Mouse (Mus musculus): ENCODE results near the gene Dnah7c. TPM values are rescaled to one million over a fixed set of nuclear protein-coding genes. Genes with fewer than 3 reads are reported as not detected.
"Not testable (repeated sequence)": the region's sequence is repeated elsewhere in the genome, so short reads cannot be mapped to it uniquely, and the experiment has no call there.

Dnah7c gene
- polyA plus RNA-seq, 1 experiment from 2014 or later = 0.33 TPM

- not testable (repeated sequence) for H3K9ac ChIP-seq; H3K36me3 ChIP-seq (replicated peaks; ENCODE audit: control insufficient read depth, insufficient read depth); DNase-seq (ENCODE audit: low spot score); H3K27me3 ChIP-seq (ENCODE audit: control insufficient read depth, insufficient read depth, low read length); H3K4me3 ChIP-seq (replicated peaks; ENCODE audit: low read length); H3K4me2 ChIP-seq (replicated peaks); ATAC-seq (ENCODE audit: low FRiP score); H3K27ac ChIP-seq; H3K9me3 ChIP-seq (ENCODE audit: control insufficient read depth, low read length); H3K4me1 ChIP-seq (replicated peaks; ENCODE audit: control insufficient read depth, insufficient read depth, low read length)
- WGBS = 89% methylated on average over 4 of the region's 4 CpGs
These were observed 356.8 kb downstream of the Dnah7c start for GRCm38 (mm10) chr1:46782227-46782626.

GRCm38 (mm10) chr1:46805074-46805473 lies 379.7 kb downstream of the Dnah7c start:
- H3K4me3 ChIP-seq (replicated peaks; ENCODE audit: low read length) = no peak overlapping the region
- WGBS = 81% methylated on average over 1 of the region's 1 CpGs
- H3K27me3 ChIP-seq (ENCODE audit: control insufficient read depth, insufficient read depth, low read length) = no peaks in the 10 kb centered on the region
- peak; percentile 17; the same call in 1 of the 2 replicates for ATAC-seq (ENCODE audit: low FRiP score)
- H3K4me2 ChIP-seq (replicated peaks) = no peak overlapping the region
- no peaks in the 10 kb centered on the region for H3K9me3 ChIP-seq (ENCODE audit: control insufficient read depth, low read length)
- H3K36me3 ChIP-seq (replicated peaks; ENCODE audit: control insufficient read depth, insufficient read depth) = peaks cover 8% of the 10 kb centered on the region
- H3K27ac ChIP-seq = no peak overlapping the region
- DNase-seq (ENCODE audit: low spot score) = no peak
- no peak overlapping the region for H3K9ac ChIP-seq
- no peaks in the 10 kb centered on the region for H3K4me1 ChIP-seq (replicated peaks; ENCODE audit: control insufficient read depth, insufficient read depth, low read length)

GRCm38 (mm10) chr1:46808630-46809029 lies 383.2 kb downstream of the Dnah7c start:
- not testable (repeated sequence) for ATAC-seq (ENCODE audit: low FRiP score); H3K27ac ChIP-seq; H3K4me3 ChIP-seq (replicated peaks; ENCODE audit: low read length); DNase-seq (ENCODE audit: low spot score); H3K4me1 ChIP-seq (replicated peaks; ENCODE audit: control insufficient read depth, insufficient read depth, low read length); H3K9ac ChIP-seq; H3K27me3 ChIP-seq (ENCODE audit: control insufficient read depth, insufficient read depth, low read length); H3K4me2 ChIP-seq (replicated peaks); H3K9me3 ChIP-seq (ENCODE audit: control insufficient read depth, low read length)
- WGBS = 87% methylated on average over 4 of the region's 4 CpGs
- peaks cover 33% of the 10 kb centered on the region for H3K36me3 ChIP-seq (replicated peaks; ENCODE audit: control insufficient read depth, insufficient read depth)

- peaks cover 41% of the 10 kb centered on the region for H3K36me3 ChIP-seq (replicated peaks; ENCODE audit: control insufficient read depth, insufficient read depth)
- DNase-seq (ENCODE audit: low spot score) (no peak), ATAC-seq (ENCODE audit: low FRiP score) (no peak)
- no peaks in the 10 kb centered on the region for H3K27me3 ChIP-seq (ENCODE audit: control insufficient read depth, insufficient read depth, low read length)
- no peak overlapping the region for H3K27ac ChIP-seq
- H3K9ac ChIP-seq = no peak overlapping the region
- no peak overlapping the region for H3K4me3 ChIP-seq (replicated peaks; ENCODE audit: low read length)
- 88% methylated on average over 5 of the region's 5 CpGs for WGBS
- no peaks in the 10 kb centered on the region for H3K9me3 ChIP-seq (ENCODE audit: control insufficient read depth, low read length)
- no peak overlapping the region for H3K4me2 ChIP-seq (replicated peaks)
- no peaks in the 10 kb centered on the region for H3K4me1 ChIP-seq (replicated peaks; ENCODE audit: control insufficient read depth, insufficient read depth, low read length)
These were observed 392.5 kb downstream of the Dnah7c start for GRCm38 (mm10) chr1:46817934-46818333.

GRCm38 (mm10) chr1:46822256-46822972 lies 397.0 kb downstream of the Dnah7c start:
- peaks cover 63% of the 10 kb centered on the region for H3K36me3 ChIP-seq (replicated peaks; ENCODE audit: control insufficient read depth, insufficient read depth)

GRCm38 (mm10) chr1:46830066-46830843 lies 404.9 kb downstream of the Dnah7c start:
- no peaks in the 10 kb centered on the region; the same call in 1 of the 2 replicates for H3K4me1 ChIP-seq (replicated peaks; ENCODE audit: control insufficient read depth, insufficient read depth, low read length)
- peak; percentile 38 for DNase-seq (ENCODE audit: low spot score)
- WGBS = 42% methylated on average over 2 of the region's 2 CpGs
- H3K27ac ChIP-seq = no peak overlapping the region
- no peak overlapping the region for H3K4me2 ChIP-seq (replicated peaks)
- peaks cover 28% of the 10 kb centered on the region for H3K36me3 ChIP-seq (replicated peaks; ENCODE audit: control insufficient read depth, insufficient read depth)
- no peak overlapping the region for H3K4me3 ChIP-seq (replicated peaks; ENCODE audit: low read length)
- no peaks in the 10 kb centered on the region for H3K27me3 ChIP-seq (ENCODE audit: control insufficient read depth, insufficient read depth, low read length)
- H3K9me3 ChIP-seq (ENCODE audit: control insufficient read depth, low read length) = no peaks in the 10 kb centered on the region
- ATAC-seq (ENCODE audit: low FRiP score) = peak; percentile 77
- no peak overlapping the region for H3K9ac ChIP-seq

More at GRCm38 (mm10) chr1:46822256-46822972, 397.0 kb downstream of the Dnah7c start:
- H3K9me3 ChIP-seq (ENCODE audit: control insufficient read depth, low read length) = no peaks in the 10 kb centered on the region
- no peak overlapping the region for H3K27ac ChIP-seq
- H3K4me3 ChIP-seq (replicated peaks; ENCODE audit: low read length) = no peak overlapping the region
- H3K27me3 ChIP-seq (ENCODE audit: control insufficient read depth, insufficient read depth, low read length) = no peaks in the 10 kb centered on the region
- no peak overlapping the region for H3K4me2 ChIP-seq (replicated peaks)
- H3K9ac ChIP-seq = no peak overlapping the region
- ATAC-seq (ENCODE audit: low FRiP score) (no peak), DNase-seq (ENCODE audit: low spot score) (no peak)
- 87% methylated on average over 4 of the region's 4 CpGs for WGBS
- no peaks in the 10 kb centered on the region for H3K4me1 ChIP-seq (replicated peaks; ENCODE audit: control insufficient read depth, insufficient read depth, low read length)

GRCm38 (mm10) chr1:46831927-46832326 lies 406.5 kb downstream of the Dnah7c start:
- Histone ChIP-seq H3K36me3 (replicated peaks; ENCODE audit: control insufficient read depth, insufficient read depth) (peaks cover 26% of the 10 kb centered on the region), H3K9ac (no peak overlapping the region), H3K4me3 (replicated peaks; ENCODE audit: low read length) (no peak overlapping the region), H3K4me2 (replicated peaks) (no peak overlapping the region), H3K27me3 (ENCODE audit: control insufficient read depth, insufficient read depth, low read length) (no peaks in the 10 kb centered on the region), H3K27ac (no peak overlapping the region), H3K4me1 (replicated peaks; ENCODE audit: control insufficient read depth, insufficient read depth, low read length) (no peaks in the 10 kb centered on the region; the same call in 1 of the 2 replicates), H3K9me3 (ENCODE audit: control insufficient read depth, low read length) (no peaks in the 10 kb centered on the region)
- DNase-seq (ENCODE audit: low spot score) (no peak), ATAC-seq (ENCODE audit: low FRiP score) (no peak)
- WGBS = 97% methylated on average over 5 of the region's 5 CpGs

- Histone ChIP-seq H3K4me3 (replicated peaks; ENCODE audit: low read length) (no peak overlapping the region), H3K27me3 (ENCODE audit: control insufficient read depth, insufficient read depth, low read length) (no peaks in the 10 kb centered on the region), H3K4me1 (replicated peaks; ENCODE audit: control insufficient read depth, insufficient read depth, low read length) (peaks cover 7% of the 10 kb centered on the region; the same call in 1 of the 2 replicates), H3K9ac (no peak overlapping the region), H3K9me3 (ENCODE audit: control insufficient read depth, low read length) (no peaks in the 10 kb centered on the region), H3K4me2 (replicated peaks) (no peak overlapping the region), H3K36me3 (replicated peaks; ENCODE audit: control insufficient read depth, insufficient read depth) (no peaks in the 10 kb centered on the region), H3K27ac (no peak overlapping the region)
- 74% methylated on average over 4 of the region's 4 CpGs for WGBS
- DNase-seq (ENCODE audit: low spot score) = no peak
- no peak for ATAC-seq (ENCODE audit: low FRiP score)
These were observed 418.0 kb downstream of the Dnah7c start for GRCm38 (mm10) chr1:46843406-46843805.

- no peak overlapping the region for H3K4me3 ChIP-seq (replicated peaks; ENCODE audit: low read length)
- H3K4me1 ChIP-seq (replicated peaks; ENCODE audit: control insufficient read depth, insufficient read depth, low read length) = peaks cover 7% of the 10 kb centered on the region; the same call in 1 of the 2 replicates
- H3K4me2 ChIP-seq (replicated peaks) = no peak overlapping the region
- no peaks in the 10 kb centered on the region for H3K36me3 ChIP-seq (replicated peaks; ENCODE audit: control insufficient read depth, insufficient read depth)
- H3K27ac ChIP-seq = no peak overlapping the region
- no peaks in the 10 kb centered on the region for H3K27me3 ChIP-seq (ENCODE audit: control insufficient read depth, insufficient read depth, low read length)
- no peaks in the 10 kb centered on the region for H3K9me3 ChIP-seq (ENCODE audit: control insufficient read depth, low read length)
- H3K9ac ChIP-seq = no peak overlapping the region
- no peak for ATAC-seq (ENCODE audit: low FRiP score)
- 86% methylated on average over 2 of the region's 2 CpGs for WGBS
- DNase-seq (ENCODE audit: low spot score) = no peak
These were observed 418.9 kb downstream of the Dnah7c start for GRCm38 (mm10) chr1:46844281-46844680.
